Mouse (Mus musculus): ENCODE measurements around the gene Rftn1. TPM values are rescaled to one million over a fixed set of nuclear protein-coding genes. Genes with fewer than 3 reads are reported as not detected.
"Not testable (repeated sequence)": the region's sequence is repeated elsewhere in the genome, so short reads cannot be mapped to it uniquely, and the experiment has no call there.

Rftn1 gene
- polyA plus RNA-seq, 1 experiment from 2014 or later, result 11.2 TPM

GRCm38 (mm10) chr17:50120098-50120497 lies 70.4 kb downstream of the Rftn1 start:
- WGBS (ENCODE audit: insufficient replicate concordance), result 51% methylated on average over 4 of the region's 4 CpGs
- no peak overlapping the region for H3K9ac ChIP-seq (ENCODE audit: low read depth, low read length)
- peaks cover 18% of the 10 kb centered on the region for H3K4me1 ChIP-seq (ENCODE audit: control insufficient read depth, insufficient read depth, low read length)
- H3K4me2 ChIP-seq, result no peak overlapping the region
- no peak for ATAC-seq (replicated peaks; ENCODE audit: insufficient number of reproducible peaks, low FRiP score, low TSS enrichment)
- no peaks in the 10 kb centered on the region for H3K36me3 ChIP-seq (ENCODE audit: control insufficient read depth, insufficient read depth, low read length)
- no peaks in the 10 kb centered on the region for H3K9me3 ChIP-seq (replicated peaks; ENCODE audit: control insufficient read depth, low read length)
- no peaks in the 10 kb centered on the region for H3K27me3 ChIP-seq (ENCODE audit: control insufficient read depth, insufficient read depth, low read length)
- H3K4me3 ChIP-seq (ENCODE audit: low read depth, low read length), result no peak overlapping the region
- H3K27ac ChIP-seq (ENCODE audit: low read depth, low read length), result no peak overlapping the region

GRCm38 (mm10) chr17:50117461-50117860 lies 73.0 kb downstream of the Rftn1 start:
- Histone ChIP-seq H3K4me2 (no peak overlapping the region), H3K27ac (ENCODE audit: low read depth, low read length) (no peak overlapping the region)
- no peak for ATAC-seq (replicated peaks; ENCODE audit: insufficient number of reproducible peaks, low FRiP score, low TSS enrichment)

GRCm38 (mm10) chr17:50116980-50117379 lies 73.5 kb downstream of the Rftn1 start:
- no peaks in the 10 kb centered on the region for H3K27me3 ChIP-seq (ENCODE audit: control insufficient read depth, insufficient read depth, low read length)
- H3K9me3 ChIP-seq (replicated peaks; ENCODE audit: control insufficient read depth, low read length), result no peaks in the 10 kb centered on the region
- H3K4me3 ChIP-seq (ENCODE audit: low read depth, low read length), result no peak overlapping the region
- no peak overlapping the region for H3K9ac ChIP-seq (ENCODE audit: low read depth, low read length)
- peaks cover 10% of the 10 kb centered on the region; the same call in 1 of the 2 replicates for H3K4me1 ChIP-seq (ENCODE audit: control insufficient read depth, insufficient read depth, low read length)
- no peak overlapping the region for H3K4me2 ChIP-seq
- H3K27ac ChIP-seq (ENCODE audit: low read depth, low read length), result no peak overlapping the region
- no peaks in the 10 kb centered on the region for H3K36me3 ChIP-seq (ENCODE audit: control insufficient read depth, insufficient read depth, low read length)
- no peak for ATAC-seq (replicated peaks; ENCODE audit: insufficient number of reproducible peaks, low FRiP score, low TSS enrichment)
- WGBS (ENCODE audit: insufficient replicate concordance), result 81% methylated on average over 3 of the region's 3 CpGs

More at GRCm38 (mm10) chr17:50117461-50117860, 73.0 kb downstream of the Rftn1 start:
- peaks cover 12% of the 10 kb centered on the region for H3K4me1 ChIP-seq (ENCODE audit: control insufficient read depth, insufficient read depth, low read length)
- 91% methylated on average over 7 of the region's 7 CpGs for WGBS (ENCODE audit: insufficient replicate concordance)
- H3K9me3 ChIP-seq (replicated peaks; ENCODE audit: control insufficient read depth, low read length), result no peaks in the 10 kb centered on the region
- no peak overlapping the region for H3K9ac ChIP-seq (ENCODE audit: low read depth, low read length)
- no peaks in the 10 kb centered on the region for H3K36me3 ChIP-seq (ENCODE audit: control insufficient read depth, insufficient read depth, low read length)
- H3K27me3 ChIP-seq (ENCODE audit: control insufficient read depth, insufficient read depth, low read length), result no peaks in the 10 kb centered on the region
- H3K4me3 ChIP-seq (ENCODE audit: low read depth, low read length), result no peak overlapping the region

DNA sequence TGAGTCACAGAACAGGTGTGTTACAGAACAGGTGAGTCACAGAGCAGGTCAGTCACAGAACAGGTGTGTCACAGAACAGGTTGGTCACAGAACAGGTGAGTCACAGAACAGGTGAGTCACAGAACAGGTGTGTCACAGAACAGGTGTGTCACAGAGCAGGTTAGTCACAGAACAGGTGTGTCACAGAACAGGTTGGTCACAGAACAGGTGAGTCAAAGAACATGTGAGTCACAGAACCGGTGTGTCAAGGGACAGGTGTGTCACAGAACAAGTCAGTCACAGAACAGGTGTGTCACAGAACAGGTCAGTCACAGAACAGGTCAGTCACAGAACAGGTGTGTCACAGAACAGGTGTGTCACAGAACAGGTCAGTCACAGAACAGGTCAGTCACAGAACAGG lies 74.1 kb downstream of the Rftn1 start:
- not testable (repeated sequence) for H3K4me3 ChIP-seq (ENCODE audit: low read depth, low read length); H3K4me1 ChIP-seq (ENCODE audit: control insufficient read depth, insufficient read depth, low read length); H3K27me3 ChIP-seq (ENCODE audit: control insufficient read depth, insufficient read depth, low read length); H3K27ac ChIP-seq (ENCODE audit: low read depth, low read length); H3K9me3 ChIP-seq (replicated peaks; ENCODE audit: control insufficient read depth, low read length); H3K36me3 ChIP-seq (ENCODE audit: control insufficient read depth, insufficient read depth, low read length); H3K4me2 ChIP-seq; ATAC-seq (replicated peaks; ENCODE audit: insufficient number of reproducible peaks, low FRiP score, low TSS enrichment); H3K9ac ChIP-seq (ENCODE audit: low read depth, low read length)
- WGBS (ENCODE audit: insufficient replicate concordance), result 91% methylated on average over 1 of the region's 1 CpGs

DNA sequence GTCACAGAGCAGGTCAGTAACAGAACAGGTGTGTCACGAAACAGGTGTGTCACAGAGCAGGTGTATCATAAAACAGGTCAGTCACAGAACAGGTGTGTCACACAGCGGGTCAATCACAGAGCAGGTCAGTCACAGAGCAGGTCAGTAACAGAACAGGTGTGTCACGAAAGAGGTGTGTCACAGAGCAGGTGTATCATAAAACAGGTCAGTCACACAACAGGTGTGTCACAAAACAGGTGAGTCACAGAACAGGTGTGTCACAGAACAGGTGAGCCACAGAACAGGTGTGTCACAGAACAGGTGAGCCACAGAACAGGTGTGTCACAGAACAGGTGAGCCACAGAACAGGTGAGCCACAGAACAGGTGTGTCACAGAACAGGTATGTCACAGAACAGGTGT lies 74.8 kb downstream of the Rftn1 start:
- 91% methylated on average over 3 of the region's 3 CpGs for whole genome bisulfite sequencing (ENCODE audit: insufficient replicate concordance)

DNA sequence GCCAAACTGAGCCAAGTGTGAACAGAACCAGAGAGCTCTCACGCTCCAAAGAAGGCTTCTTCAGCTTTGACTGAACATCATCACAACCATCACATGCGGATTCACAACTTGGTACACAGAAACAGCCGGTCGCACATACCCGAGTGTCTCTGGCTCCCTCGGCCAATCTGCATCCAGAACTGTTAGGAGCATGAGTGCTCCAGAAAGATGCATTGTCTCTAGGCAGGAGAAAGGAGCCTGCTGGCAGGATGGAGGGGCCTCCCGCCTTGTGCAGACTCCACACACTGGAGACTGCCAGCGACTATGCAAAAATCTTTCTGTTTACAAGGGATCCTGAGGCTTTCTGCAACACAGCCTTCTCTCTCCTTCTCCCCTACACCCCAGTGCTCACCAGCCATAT lies 75.8 kb downstream of the Rftn1 start:
- H3K4me3 ChIP-seq (ENCODE audit: low read depth, low read length), result no peak overlapping the region
- 89% methylated on average over 8 of the region's 8 CpGs for WGBS (ENCODE audit: insufficient replicate concordance)
- no peaks in the 10 kb centered on the region for H3K9me3 ChIP-seq (replicated peaks; ENCODE audit: control insufficient read depth, low read length)
- no peak overlapping the region for H3K9ac ChIP-seq (ENCODE audit: low read depth, low read length)
- no peaks in the 10 kb centered on the region for H3K27me3 ChIP-seq (ENCODE audit: control insufficient read depth, insufficient read depth, low read length)
- H3K4me2 ChIP-seq, result no peak overlapping the region
- no peaks in the 10 kb centered on the region for H3K36me3 ChIP-seq (ENCODE audit: control insufficient read depth, insufficient read depth, low read length)
- ATAC-seq (replicated peaks; ENCODE audit: insufficient number of reproducible peaks, low FRiP score, low TSS enrichment), result no peak
- H3K4me1 ChIP-seq (ENCODE audit: control insufficient read depth, insufficient read depth, low read length), result no peaks in the 10 kb centered on the region
- no peak overlapping the region for H3K27ac ChIP-seq (ENCODE audit: low read depth, low read length)

More for the DNA sequence above, 74.8 kb downstream of the Rftn1 start:
- not testable (repeated sequence) for H3K9me3 ChIP-seq (replicated peaks; ENCODE audit: control insufficient read depth, low read length); H3K9ac ChIP-seq (ENCODE audit: low read depth, low read length); H3K27me3 ChIP-seq (ENCODE audit: control insufficient read depth, insufficient read depth, low read length); H3K4me2 ChIP-seq; H3K4me3 ChIP-seq (ENCODE audit: low read depth, low read length); H3K27ac ChIP-seq (ENCODE audit: low read depth, low read length); H3K36me3 ChIP-seq (ENCODE audit: control insufficient read depth, insufficient read depth, low read length); ATAC-seq (replicated peaks; ENCODE audit: insufficient number of reproducible peaks, low FRiP score, low TSS enrichment); H3K4me1 ChIP-seq (ENCODE audit: control insufficient read depth, insufficient read depth, low read length)

DNA sequence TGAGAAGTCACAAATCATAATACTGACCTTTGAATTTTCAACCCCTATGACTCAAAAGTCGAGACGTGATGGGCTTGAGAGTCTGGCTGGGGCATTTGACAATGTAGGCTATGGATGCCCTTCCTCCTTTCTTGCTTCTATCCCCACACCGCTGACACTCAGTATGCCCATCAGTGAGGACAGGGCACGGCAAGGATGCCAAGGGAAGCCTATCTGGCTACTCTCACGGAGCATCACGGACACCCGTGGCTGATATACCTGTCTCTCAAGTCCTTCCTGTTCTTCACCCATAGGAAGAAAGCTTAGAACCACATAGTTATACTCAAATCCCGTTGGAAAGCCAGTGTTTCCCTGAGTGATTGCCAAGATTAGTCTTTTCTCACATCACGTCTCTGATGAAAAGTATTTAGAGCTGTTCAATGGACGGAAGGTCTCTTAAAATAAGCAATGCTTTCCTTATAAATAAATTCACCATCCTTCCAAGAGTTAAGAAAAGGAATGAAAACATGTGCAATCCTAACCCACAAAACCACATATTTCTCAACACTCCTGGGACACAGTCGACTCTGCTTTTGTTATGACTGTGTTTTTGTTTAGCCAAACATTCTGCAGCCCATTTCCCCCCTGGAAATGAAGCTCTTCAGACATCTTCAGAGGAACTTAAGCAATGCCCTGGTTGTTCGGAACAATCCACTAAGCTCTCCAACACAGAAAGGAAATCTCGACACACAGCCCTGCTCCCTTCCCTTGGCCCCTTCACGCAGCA lies 79.6 kb downstream of the Rftn1 start:
- Histone ChIP-seq H3K4me3 (ENCODE audit: low read depth, low read length) (no peak overlapping the region), H3K4me1 (ENCODE audit: control insufficient read depth, insufficient read depth, low read length) (no peaks in the 10 kb centered on the region), H3K9me3 (replicated peaks; ENCODE audit: control insufficient read depth, low read length) (no peaks in the 10 kb centered on the region), H3K9ac (ENCODE audit: low read depth, low read length) (no peak overlapping the region), H3K27ac (ENCODE audit: low read depth, low read length) (no peak overlapping the region), H3K36me3 (ENCODE audit: control insufficient read depth, insufficient read depth, low read length) (no peaks in the 10 kb centered on the region), H3K27me3 (ENCODE audit: control insufficient read depth, insufficient read depth, low read length) (no peaks in the 10 kb centered on the region), H3K4me2 (no peak overlapping the region)
- ATAC-seq (replicated peaks; ENCODE audit: insufficient number of reproducible peaks, low FRiP score, low TSS enrichment), result no peak
- 73% methylated on average over 14 of the region's 14 CpGs for WGBS (ENCODE audit: insufficient replicate concordance)

DNA sequence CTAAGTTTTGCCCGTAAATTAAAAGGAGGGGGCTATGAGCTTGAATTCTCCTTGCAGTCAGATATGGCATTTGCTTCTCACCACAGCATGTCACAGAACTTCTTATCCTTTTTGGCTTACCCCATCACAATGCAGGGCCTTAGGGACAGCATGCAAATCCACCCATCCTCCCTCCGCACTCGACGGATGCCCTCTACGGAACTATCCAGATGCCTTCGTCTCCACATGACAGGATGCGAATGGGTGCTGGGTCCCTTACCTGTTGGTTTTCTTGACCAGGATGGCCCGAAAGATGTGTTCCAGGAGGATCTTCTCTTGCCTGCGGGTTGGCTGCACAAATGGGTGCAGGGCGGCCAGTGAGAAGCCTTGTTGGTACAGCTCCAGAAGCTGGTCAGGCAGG lies 83.7 kb downstream of the Rftn1 start:
- ATAC-seq (replicated peaks; ENCODE audit: insufficient number of reproducible peaks, low FRiP score, low TSS enrichment), result no peak
- 91% methylated on average over 10 of the region's 10 CpGs for WGBS (ENCODE audit: insufficient replicate concordance)
- Histone ChIP-seq H3K9me3 (replicated peaks; ENCODE audit: control insufficient read depth, low read length) (no peaks in the 10 kb centered on the region), H3K4me1 (ENCODE audit: control insufficient read depth, insufficient read depth, low read length) (no peaks in the 10 kb centered on the region), H3K9ac (ENCODE audit: low read depth, low read length) (no peak overlapping the region), H3K36me3 (ENCODE audit: control insufficient read depth, insufficient read depth, low read length) (no peaks in the 10 kb centered on the region), H3K4me2 (no peak overlapping the region), H3K4me3 (ENCODE audit: low read depth, low read length) (no peak overlapping the region), H3K27me3 (ENCODE audit: control insufficient read depth, insufficient read depth, low read length) (no peaks in the 10 kb centered on the region), H3K27ac (ENCODE audit: low read depth, low read length) (no peak overlapping the region)

- Histone ChIP-seq H3K9me3 (replicated peaks; ENCODE audit: control insufficient read depth, low read length) (no peaks in the 10 kb centered on the region), H3K4me2 (no peak overlapping the region), H3K4me3 (ENCODE audit: low read depth, low read length) (no peak overlapping the region), H3K27me3 (ENCODE audit: control insufficient read depth, insufficient read depth, low read length) (no peaks in the 10 kb centered on the region), H3K27ac (ENCODE audit: low read depth, low read length) (no peak overlapping the region), H3K36me3 (ENCODE audit: control insufficient read depth, insufficient read depth, low read length) (no peaks in the 10 kb centered on the region), H3K9ac (ENCODE audit: low read depth, low read length) (no peak overlapping the region), H3K4me1 (ENCODE audit: control insufficient read depth, insufficient read depth, low read length) (no peaks in the 10 kb centered on the region)
- ATAC-seq (replicated peaks; ENCODE audit: insufficient number of reproducible peaks, low FRiP score, low TSS enrichment), result no peak
- 81% methylated on average over 3 of the region's 3 CpGs for WGBS (ENCODE audit: insufficient replicate concordance)
These were observed 86.3 kb downstream of the Rftn1 start for GRCm38 (mm10) chr17:50104131-50104530.
